Mouse (Mus musculus) cerebellum, postnatal 4 days (tissue): ENCODE measurements at regions not wholly inside any gene's neighbourhood (a gene's known extent, or its start where the extent isn't known, plus 50 kb on each side); places are given as distances from the start of the nearest gene placed in this dataset.

ENCODE experiments used
- DNase-seq, 2 experiments: peaks; one replicate each; pipeline ENCODE4 v3.0.0; 2022; ENCODE audit warnings: low spot score in 2 of 2, mixed read lengths in 1 of 2

- no peak for DNase-seq
Observed at GRCm38 (mm10) chr12:9847034-9847433, 277.1 kb downstream of the Osr1 start.

GRCm38 (mm10) chr12:9847465-9848205, 277.7 kb downstream of the Osr1 start:
- DNase-seq = no peak

- no peak for DNase-seq
Observed at GRCm38 (mm10) chr12:9855503-9856024, 285.6 kb downstream of the Osr1 start.

GRCm38 (mm10) chr12:9856128-9856621, 286.3 kb downstream of the Osr1 start:
- peak in 1 of 2 experiments; percentile 1 for DNase-seq

GRCm38 (mm10) chr12:9857990-9858389, 288.1 kb downstream of the Osr1 start:
- no peak for DNase-seq

- DNase-seq = no peak
Observed at GRCm38 (mm10) chr12:9862301-9862700, 292.4 kb downstream of the Osr1 start.

GRCm38 (mm10) chr12:9872236-9872635, 302.3 kb downstream of the Osr1 start:
- DNase-seq = peak in 1 of 2 experiments; percentile 17

- no peak for DNase-seq
Observed at GRCm38 (mm10) chr12:9873214-9873613, 303.3 kb downstream of the Osr1 start.

- DNase-seq = no peak
Observed at GRCm38 (mm10) chr12:9874823-9875222, 304.9 kb downstream of the Osr1 start.

GRCm38 (mm10) chr12:9881953-9882623, 312.2 kb downstream of the Osr1 start:
- DNase-seq = no peak

- no peak for DNase-seq
Observed at GRCm38 (mm10) chr12:9883037-9883730, 313.3 kb downstream of the Osr1 start.

- DNase-seq = no peak
Observed at GRCm38 (mm10) chr12:9894521-9894920, 324.6 kb downstream of the Osr1 start.

GRCm38 (mm10) chr12:9897980-9898379, 328.1 kb downstream of the Osr1 start:
- DNase-seq = no peak

- DNase-seq = no peak
Observed at GRCm38 (mm10) chr12:9898420-9898819, 328.5 kb downstream of the Osr1 start.

- DNase-seq = no peak
Observed at GRCm38 (mm10) chr12:9901948-9902347, 332.0 kb downstream of the Osr1 start.

- DNase-seq = no peak
Observed at GRCm38 (mm10) chr12:9903702-9904231, 333.9 kb downstream of the Osr1 start.

GRCm38 (mm10) chr12:9912333-9912732, 342.4 kb downstream of the Osr1 start:
- DNase-seq = no peak

- no peak for DNase-seq
Observed at GRCm38 (mm10) chr12:9915726-9916140, 345.8 kb downstream of the Osr1 start.

GRCm38 (mm10) chr12:9918026-9918425, 348.1 kb downstream of the Osr1 start:
- no peak for DNase-seq

GRCm38 (mm10) chr12:9919007-9919406, 349.1 kb downstream of the Osr1 start:
- no peak for DNase-seq

GRCm38 (mm10) chr12:9919433-9919832, 349.5 kb downstream of the Osr1 start:
- DNase-seq = peak in 1 of 2 experiments; percentile 18

GRCm38 (mm10) chr12:9920401-9920800, 350.5 kb downstream of the Osr1 start:
- no peak for DNase-seq
